Mouse (Mus musculus) forelimb bud, embryonic 11.5 days (tissue): ENCODE results near the gene Tcl1b1.
"Not testable (repeated sequence)": the region's sequence is repeated elsewhere in the genome, so short reads cannot be mapped to it uniquely, and the experiment has no call there.

Experiments used
- DNase-seq: peaks from one replicate; pipeline ENCODE4 v3.0.0-alpha.2; 2012; ENCODE audit warnings: low read depth, low spot score

Tcl1b1 gene

GRCm38 (mm10) chr12:105159390-105159789 lies at the start of gene Tcl1b1:
Gene Tcl1b1 (plus strand): TSS chr12:105159690.
- no peak for DNase-seq

DNA sequence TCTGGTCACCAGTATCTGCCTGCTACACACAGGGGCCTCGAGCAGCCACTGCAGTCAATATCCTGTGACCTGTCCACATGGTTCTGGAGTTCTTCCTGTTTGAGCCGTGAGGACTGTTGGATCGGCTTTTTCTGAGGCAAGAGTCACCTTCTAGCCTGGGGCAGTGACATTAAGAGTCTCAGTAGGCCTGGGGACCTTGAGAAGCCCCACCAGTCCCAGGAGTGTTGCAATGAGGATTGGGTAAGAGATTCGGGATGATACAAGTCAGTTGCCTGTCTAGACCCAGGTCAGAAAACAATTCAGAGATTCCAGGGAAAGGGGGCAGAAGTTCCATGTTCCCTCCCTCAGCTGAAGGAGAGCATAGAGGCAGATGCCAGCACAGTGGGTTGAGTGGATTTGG lies 49.7 kb upstream of the Tcl1b1 start:
- DNase-seq: no peak

GRCm38 (mm10) chr12:105112321-105112988 lies 47.0 kb upstream of the Tcl1b1 start:
- DNase-seq: no peak

- DNase-seq: no peak
These were observed 42.8 kb upstream of the Tcl1b1 start for GRCm38 (mm10) chr12:105116648-105117047.

DNA sequence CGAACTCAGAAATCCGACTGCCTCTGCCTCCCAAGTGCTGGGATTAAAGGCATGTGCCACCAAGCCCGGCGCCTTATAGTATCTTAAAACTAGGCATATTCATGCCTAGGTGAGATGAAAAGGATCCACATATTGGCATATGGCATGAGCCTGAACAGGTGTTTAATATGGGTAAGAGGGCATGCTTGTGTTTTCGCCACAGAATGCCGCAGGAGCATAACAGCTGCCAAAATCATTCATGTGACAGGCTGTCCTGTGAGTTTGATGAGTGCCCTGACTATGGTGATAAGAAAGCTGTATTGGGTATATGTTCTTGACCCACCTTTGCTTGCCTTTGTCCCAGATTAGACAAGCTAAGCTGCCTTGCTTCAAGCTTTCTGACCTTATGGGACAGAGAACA lies 34.1 kb upstream of the Tcl1b1 start:
- DNase-seq: no peak

DNA sequence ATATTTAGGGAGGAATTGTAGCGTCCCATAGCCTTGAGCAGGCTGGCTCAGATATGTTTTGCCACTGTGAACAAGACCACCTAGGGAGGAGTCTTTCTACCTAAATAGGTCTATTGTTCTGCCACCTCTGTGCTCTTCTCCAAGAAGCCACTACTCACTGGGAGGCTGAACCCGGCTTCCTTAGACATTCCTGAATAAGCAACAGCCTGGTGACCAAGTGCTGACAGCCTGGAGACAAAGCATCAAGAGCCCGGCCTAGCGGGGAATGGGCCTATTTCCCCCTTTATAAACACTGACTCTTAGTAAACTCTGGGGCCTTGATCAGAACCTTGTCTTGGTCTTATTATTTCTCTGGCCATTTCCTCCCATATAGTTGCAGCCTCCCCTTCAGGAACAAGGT lies 33.0 kb upstream of the Tcl1b1 start:
- DNase-seq: no peak

GRCm38 (mm10) chr12:105127607-105128006 lies 31.9 kb upstream of the Tcl1b1 start:
- DNase-seq: no peak

DNA sequence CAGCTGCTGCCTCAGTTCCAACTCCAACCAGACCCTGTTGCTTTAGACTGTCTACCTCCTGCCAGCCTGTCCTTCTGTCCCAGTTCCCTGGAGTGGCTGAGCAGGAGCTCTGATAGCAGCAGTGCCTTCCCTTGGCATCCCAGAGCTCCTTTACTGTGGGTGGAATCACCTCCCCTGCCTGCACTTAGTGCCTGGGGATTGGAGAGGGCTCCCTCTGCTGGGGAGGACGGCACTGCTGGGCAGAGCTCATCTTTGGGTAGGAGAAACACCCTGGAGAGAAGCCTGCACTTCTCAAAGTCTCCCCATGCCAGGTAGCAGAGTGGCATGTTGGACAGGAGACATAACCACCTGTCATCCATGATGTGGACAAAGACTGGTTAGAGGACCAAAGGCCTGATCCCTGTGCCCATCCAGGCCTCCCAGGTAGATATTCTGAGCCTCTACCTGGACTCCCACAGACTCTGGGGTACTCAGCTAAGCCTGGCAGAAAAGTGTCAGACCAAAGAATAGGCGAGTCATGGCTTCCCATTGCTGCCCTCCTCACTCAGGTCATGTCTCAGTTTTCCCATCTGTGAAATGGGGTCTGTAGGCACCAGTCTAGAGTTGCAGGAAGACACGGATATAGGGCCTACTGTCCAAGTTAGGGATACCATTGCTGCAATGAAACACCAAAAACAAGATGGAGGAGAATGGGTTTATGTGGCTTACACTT lies 29.8 kb upstream of the Tcl1b1 start:
- DNase-seq: not testable (repeated sequence)

DNA sequence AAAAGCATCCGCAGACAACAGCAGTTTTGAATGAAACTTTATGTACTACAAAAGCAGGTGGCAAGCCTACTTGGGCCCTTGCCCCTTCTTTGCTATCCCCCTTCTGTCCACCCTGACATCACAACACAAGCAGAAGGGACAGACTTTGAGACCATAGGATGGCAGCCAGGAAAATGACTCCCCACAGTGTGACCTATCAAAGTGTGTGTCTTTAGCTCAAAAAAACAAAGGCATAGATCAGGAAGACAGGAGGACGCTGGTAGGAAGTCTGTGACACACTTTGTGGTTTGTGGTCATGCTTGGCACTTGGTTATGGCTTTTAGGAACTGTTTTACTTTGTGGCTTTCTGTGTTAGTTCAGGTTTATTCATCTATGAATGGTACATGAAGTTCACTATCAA lies 25.3 kb upstream of the Tcl1b1 start:
- not testable (repeated sequence) for DNase-seq

- not testable (repeated sequence) for DNase-seq
These were observed 24.7 kb upstream of the Tcl1b1 start for GRCm38 (mm10) chr12:105134826-105135225.

- not testable (repeated sequence) for DNase-seq
These were observed 21.8 kb upstream of the Tcl1b1 start for GRCm38 (mm10) chr12:105137729-105138128.

DNA sequence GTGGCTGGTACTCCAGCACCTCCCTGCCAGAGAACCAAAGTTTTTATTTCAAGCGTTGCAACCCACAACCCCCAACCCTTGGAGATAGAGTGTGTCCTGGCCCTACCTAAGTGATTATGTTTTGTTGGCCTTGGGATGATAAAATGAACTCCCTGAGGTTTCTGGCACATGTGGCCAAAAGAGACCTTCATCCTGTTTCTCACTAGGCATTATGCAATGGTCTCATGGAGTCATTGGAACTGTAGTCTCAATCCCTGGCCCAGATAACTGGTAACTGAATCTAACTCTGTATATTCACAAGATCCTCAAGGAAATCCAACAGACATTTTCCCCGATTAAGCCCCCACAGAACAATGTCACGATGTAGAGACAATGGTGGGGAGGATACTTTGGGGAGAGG lies 16.4 kb upstream of the Tcl1b1 start:
- DNase-seq: no peak

- DNase-seq: not testable (repeated sequence)
These were observed 14.6 kb upstream of the Tcl1b1 start for GRCm38 (mm10) chr12:105144928-105145327.

- no peak for DNase-seq
These were observed 13.8 kb upstream of the Tcl1b1 start, which contains the start of gene Tcl1b2 for GRCm38 (mm10) chr12:105145714-105146113. Gene Tcl1b2 (plus strand): TSS chr12:105146014.

- DNase-seq: not testable (repeated sequence)
These were observed 4.2 kb upstream of the Tcl1b1 start for GRCm38 (mm10) chr12:105155286-105155685.

DNA sequence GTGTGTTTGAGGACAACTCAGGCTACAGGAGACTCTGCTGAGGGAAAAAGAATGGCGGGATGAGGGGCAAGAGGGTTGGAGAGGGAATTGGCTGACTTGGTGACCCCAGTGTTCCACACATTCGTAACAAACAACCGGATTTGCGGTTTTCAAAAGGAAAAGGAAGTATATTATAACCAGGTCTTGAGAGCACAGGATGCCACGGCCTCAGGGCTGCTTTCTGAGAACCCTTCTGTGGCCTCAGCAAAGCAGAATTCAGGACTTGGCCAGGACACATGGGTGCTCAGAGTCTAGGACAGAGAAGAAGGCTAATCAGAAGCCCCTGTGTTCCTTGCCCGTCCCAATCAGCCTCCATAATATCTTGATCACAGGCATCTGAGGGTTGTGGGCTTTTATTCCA lies 648 bp upstream of the Tcl1b1 start:
- no peak for DNase-seq

GRCm38 (mm10) chr12:105166734-105167133 lies 7.2 kb downstream of the Tcl1b1 start:
- DNase-seq: no peak

GRCm38 (mm10) chr12:105173366-105173765 lies 13.9 kb downstream of the Tcl1b1 start:
- no peak for DNase-seq

- DNase-seq: not testable (repeated sequence)
These were observed 14.8 kb downstream of the Tcl1b1 start for GRCm38 (mm10) chr12:105174318-105174717.

GRCm38 (mm10) chr12:105176044-105176443 lies 16.6 kb downstream of the Tcl1b1 start, which contains the start of gene Tcl1b5:
Gene Tcl1b5 (plus strand): TSS chr12:105176344.
- not testable (repeated sequence) for DNase-seq

- not testable (repeated sequence) for DNase-seq
These were observed 21.7 kb downstream of the Tcl1b1 start for GRCm38 (mm10) chr12:105181040-105181644.

GRCm38 (mm10) chr12:105188980-105189379 lies 29.5 kb downstream of the Tcl1b1 start:
- not testable (repeated sequence) for DNase-seq
